Mouse (Mus musculus) neural tube, embryonic 11.5 days (tissue): ENCODE data around the gene Rps6kc1. TPM values are rescaled to one million over a fixed set of nuclear protein-coding genes. Genes with fewer than 3 reads are reported as not detected.
A peak's percentile ranks its signal among the peaks of the same experiment; 100 is the strongest.

Source experiments
- ATAC-seq: fragments of 200-750 bp; cut with Nextera tagmentation; 2 replicates; pipeline ENCODE4 v1.8.0; 2017; ENCODE audit warnings: moderate number of reproducible peaks, mild to moderate bottlenecking, moderate TSS enrichment, moderate library complexity; ENCODE audit not compliant: insufficient read depth, low FRiP score, low TSS enrichment
- DNase-seq: peaks from one replicate; pipeline ENCODE4 v3.0.0-alpha.2; 2015; ENCODE audit warnings: low spot score
- H3K27ac ChIP-seq: fragments of 300-500 bp; sonication (generic); 2 replicates; pipeline ENCODE4 v1.5.1; 2014; ENCODE audit warnings: low read depth, mild to moderate bottlenecking, low read length
- H3K27me3 ChIP-seq: fragments of 300-500 bp; sonication (generic); 2 replicates; pipeline ENCODE4 v1.6.1; 2014; ENCODE audit warnings: mild to moderate bottlenecking, low read length, mixed read lengths; ENCODE audit not compliant: control insufficient read depth, insufficient read depth
- H3K36me3 ChIP-seq: fragments of 300-500 bp; sonication (generic); 2 replicates; pipeline ENCODE4 v1.6.1; 2014; ENCODE audit warnings: mild to moderate bottlenecking, low read length, moderate library complexity, mixed read lengths; ENCODE audit not compliant: control insufficient read depth, insufficient read depth
- H3K4me1 ChIP-seq: fragments of 300-500 bp; sonication (generic); 2 replicates; pipeline ENCODE4 v1.6.1; 2014; ENCODE audit warnings: low read length, mixed read lengths; ENCODE audit not compliant: control insufficient read depth, insufficient read depth
- H3K4me2 ChIP-seq: fragments of 300-500 bp; sonication (generic); 2 replicates; pipeline ENCODE4 v1.6.1; 2014; ENCODE audit warnings: low read depth, mild to moderate bottlenecking, moderate library complexity
- H3K4me3 ChIP-seq: fragments of 300-500 bp; sonication (generic); 2 replicates; pipeline ENCODE4 v1.5.1; 2014; ENCODE audit warnings: low read depth, low read length
- H3K9ac ChIP-seq: fragments of 300-500 bp; sonication (generic); 2 replicates; pipeline ENCODE4 v1.6.1; 2014; ENCODE audit warnings: mild to moderate bottlenecking, low read length
- H3K9me3 ChIP-seq: fragments of 300-500 bp; sonication (generic); 2 replicates; pipeline ENCODE4 v1.6.1; 2016; ENCODE audit warnings: low read length; ENCODE audit not compliant: control insufficient read depth
- WGBS: fragments of 180-500 bp; shearing (Covaris S2); extraction: QIAGEN DNeasy Blood & Tissue Kit; methylation state at CpG from one replicate; pipeline ENCODE4 v1.1.7; 2014; 5-methylcytosine and 5-hydroxymethylcytosine counted together
- polyA plus RNA-seq: library from polyadenylated mRNA; unstranded; fragments of >200 nt; fragmentation: Nextera tagmentation; extraction: Ambion mirVana; gene quantifications from 2 replicates; pipeline ENCODE4 v1.2.1, GENCODE M21; 2014

The Rps6kc1 gene
- polyA plus RNA-seq, 1 experiment from 2014 or later, result 22.5 TPM

- H3K36me3 ChIP-seq, result no peaks in the 10 kb centered on the region
- 92% methylated on average over 2 of the region's 2 CpGs for WGBS
Measured at GRCm38 (mm10) chr1:190888031-190888430, 23.5 kb downstream of the Rps6kc1 start.

GRCm38 (mm10) chr1:190886014-190886413 is 25.6 kb downstream of the Rps6kc1 start:
- no peaks in the 10 kb centered on the region for H3K4me1 ChIP-seq
- H3K9me3 ChIP-seq, result no peaks in the 10 kb centered on the region
- H3K4me3 ChIP-seq, result no peak overlapping the region
- no peak overlapping the region for H3K9ac ChIP-seq
- DNase-seq, result no peak
- H3K36me3 ChIP-seq, result no peaks in the 10 kb centered on the region
- ATAC-seq, result no peak
- no peaks in the 10 kb centered on the region for H3K27me3 ChIP-seq
- 92% methylated on average over 4 of the region's 4 CpGs for WGBS
- H3K27ac ChIP-seq, result no peak overlapping the region
- no peak overlapping the region for H3K4me2 ChIP-seq

More at GRCm38 (mm10) chr1:190888031-190888430, 23.5 kb downstream of the Rps6kc1 start:
- H3K4me3 ChIP-seq, result no peak overlapping the region
- no peak for ATAC-seq
- H3K27ac ChIP-seq, result no peak overlapping the region
- H3K9ac ChIP-seq, result no peak overlapping the region
- no peaks in the 10 kb centered on the region for H3K27me3 ChIP-seq
- H3K9me3 ChIP-seq, result no peaks in the 10 kb centered on the region
- no peaks in the 10 kb centered on the region for H3K4me1 ChIP-seq
- no peak overlapping the region for H3K4me2 ChIP-seq
- DNase-seq, result no peak

- Histone ChIP-seq H3K4me2 (no peak overlapping the region), H3K36me3 (no peaks in the 10 kb centered on the region), H3K4me1 (no peaks in the 10 kb centered on the region), H3K27ac (no peak overlapping the region), H3K27me3 (no peaks in the 10 kb centered on the region), H3K4me3 (no peak overlapping the region), H3K9ac (no peak overlapping the region), H3K9me3 (no peaks in the 10 kb centered on the region)
- 3% methylated on average over 2 of the region's 2 CpGs for WGBS
- no peak for ATAC-seq
- DNase-seq, result peak; percentile 62
Measured at GRCm38 (mm10) chr1:190881422-190881821, 30.1 kb downstream of the Rps6kc1 start.

- Histone ChIP-seq H3K9me3 (no peaks in the 10 kb centered on the region), H3K4me3 (no peak overlapping the region), H3K36me3 (no peaks in the 10 kb centered on the region), H3K4me1 (no peaks in the 10 kb centered on the region), H3K4me2 (no peak overlapping the region), H3K27ac (no peak overlapping the region), H3K9ac (no peak overlapping the region), H3K27me3 (no peaks in the 10 kb centered on the region)
- DNase-seq, result no peak
- WGBS, result 84% methylated on average over 6 of the region's 6 CpGs
- ATAC-seq, result no peak
Measured at GRCm38 (mm10) chr1:190880638-190881037, 30.9 kb downstream of the Rps6kc1 start.

GRCm38 (mm10) chr1:190875751-190876150 is 35.8 kb downstream of the Rps6kc1 start:
- H3K4me3 ChIP-seq, result no peak overlapping the region
- no peak overlapping the region for H3K4me2 ChIP-seq
- H3K27ac ChIP-seq, result no peak overlapping the region
- no peaks in the 10 kb centered on the region; the same call in 1 of the 2 replicates for H3K9me3 ChIP-seq
- H3K36me3 ChIP-seq, result 0 out of 2 replicates have a peak, but pooled peaks cover 6% of the 10 kb centered on the region
- no peaks in the 10 kb centered on the region for H3K27me3 ChIP-seq
- ATAC-seq (no peak), DNase-seq (no peak)
- H3K9ac ChIP-seq, result no peak overlapping the region
- H3K4me1 ChIP-seq, result no peaks in the 10 kb centered on the region
- 92% methylated on average over 6 of the region's 6 CpGs for WGBS

GRCm38 (mm10) chr1:190875089-190875488 is 36.5 kb downstream of the Rps6kc1 start:
- Histone ChIP-seq H3K36me3 (0 out of 2 replicates have a peak, but pooled peaks cover 6% of the 10 kb centered on the region), H3K4me1 (no peaks in the 10 kb centered on the region), H3K9ac (no peak overlapping the region), H3K4me2 (no peak overlapping the region), H3K9me3 (no peaks in the 10 kb centered on the region; the same call in 1 of the 2 replicates), H3K27ac (no peak overlapping the region), H3K27me3 (no peaks in the 10 kb centered on the region), H3K4me3 (no peak overlapping the region)
- no peak for ATAC-seq
- no peak for DNase-seq
- 90% methylated on average over 4 of the region's 4 CpGs for WGBS

- Histone ChIP-seq H3K36me3 (0 out of 2 replicates have a peak, but pooled peaks cover 6% of the 10 kb centered on the region), H3K4me2 (no peak overlapping the region), H3K9me3 (no peaks in the 10 kb centered on the region; the same call in 1 of the 2 replicates), H3K4me3 (no peak overlapping the region), H3K9ac (no peak overlapping the region), H3K27ac (no peak overlapping the region), H3K27me3 (no peaks in the 10 kb centered on the region), H3K4me1 (no peaks in the 10 kb centered on the region)
- 97% methylated on average over 12 of the region's 12 CpGs for WGBS
- ATAC-seq, result no peak
- DNase-seq, result no peak
Measured at GRCm38 (mm10) chr1:190871068-190871467, 40.5 kb downstream of the Rps6kc1 start.

GRCm38 (mm10) chr1:190869996-190870395 is 41.6 kb downstream of the Rps6kc1 start:
- no peak overlapping the region for H3K4me3 ChIP-seq
- no peak overlapping the region for H3K9ac ChIP-seq
- no peaks in the 10 kb centered on the region for H3K4me1 ChIP-seq
- H3K4me2 ChIP-seq, result no peak overlapping the region
- ATAC-seq, result no peak
- H3K9me3 ChIP-seq, result no peaks in the 10 kb centered on the region; the same call in 1 of the 2 replicates
- DNase-seq, result no peak
- H3K36me3 ChIP-seq, result 0 out of 2 replicates have a peak, but pooled peaks cover 6% of the 10 kb centered on the region
- no peak overlapping the region for H3K27ac ChIP-seq
- 93% methylated on average over 4 of the region's 4 CpGs for WGBS
- no peaks in the 10 kb centered on the region for H3K27me3 ChIP-seq

- no peak overlapping the region for H3K27ac ChIP-seq
- WGBS, result 82% methylated on average over 3 of the region's 3 CpGs
- no peak overlapping the region for H3K4me3 ChIP-seq
- no peak for ATAC-seq
- H3K4me1 ChIP-seq, result no peaks in the 10 kb centered on the region
- no peak overlapping the region for H3K9ac ChIP-seq
- no peak overlapping the region for H3K4me2 ChIP-seq
- DNase-seq, result no peak
- no peaks in the 10 kb centered on the region; the same call in 1 of the 2 replicates for H3K9me3 ChIP-seq
- no peaks in the 10 kb centered on the region for H3K27me3 ChIP-seq
- 0 out of 2 replicates have a peak, but pooled peaks cover 6% of the 10 kb centered on the region for H3K36me3 ChIP-seq
Measured at GRCm38 (mm10) chr1:190868790-190869189, 42.8 kb downstream of the Rps6kc1 start.
